Mouse (Mus musculus): ENCODE results near the gene Sfxn5.

GRCm38 (mm10) chr6:85336944-85337343 lies 3.7 kb upstream of the Sfxn5 start:
- TF ChIP-seq CTCF (IDR thresholded peaks at IDR 0.05; ENCODE audit: borderline replicate concordance, control insufficient read depth, extremely low read depth, insufficient read depth, low read length, poor library complexity) (no peak), POLR2A (IDR thresholded peaks at IDR 0.05; ENCODE audit: control insufficient read depth, extremely low read depth, insufficient read depth, low read length, poor library complexity) (no peak)

All from thymus, adult 2 months (tissue).